In the genomic region with DNA sequence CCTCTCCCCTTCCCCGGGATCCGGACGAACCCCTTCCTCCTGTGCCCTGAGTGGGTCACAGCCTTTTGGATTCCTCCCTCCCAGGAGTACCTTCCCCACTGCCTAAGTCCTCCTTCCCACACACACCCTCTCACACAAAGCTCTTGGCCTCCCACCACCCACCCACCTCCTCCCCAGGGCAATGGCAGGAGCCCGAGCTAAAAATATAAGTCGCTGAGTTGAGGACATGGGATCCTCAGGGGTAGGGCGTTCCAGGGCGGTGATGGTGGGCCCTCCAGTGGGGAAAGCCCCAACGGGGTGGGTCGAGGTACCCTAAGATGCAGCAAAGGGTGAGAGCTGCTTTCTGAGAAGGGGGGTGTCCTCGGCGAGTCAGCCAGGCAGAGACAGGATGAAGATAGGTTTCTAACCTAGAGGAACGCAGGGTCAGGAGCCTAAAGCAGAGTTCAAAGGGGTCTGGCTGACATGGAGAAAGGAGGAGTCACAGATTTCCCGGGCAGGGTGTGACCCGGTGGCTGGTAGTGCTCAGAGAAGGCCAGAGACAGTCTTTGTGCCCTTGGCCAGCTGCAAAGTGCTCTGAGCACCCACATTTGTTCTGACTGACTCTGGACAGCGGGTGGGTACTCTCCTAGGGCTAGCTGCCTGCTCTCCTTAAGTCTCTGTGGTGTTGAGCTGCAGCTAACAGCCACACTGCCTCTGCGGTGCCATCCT, we compare ENCODE assay signal across 8 mouse cellular contexts. TPM values are rescaled to one million over a fixed set of nuclear protein-coding genes. Genes with fewer than 3 reads are reported as not detected.
DNase-seq lines count a peak whose midpoint lies in the region; ATAC-seq and TF ChIP-seq lines count a peak whose summit lies in the region.

No protein-coding gene starts in this region.

- 21% methylated on average over 13 of the region's 16 CpGs for WGBS in lung, postnatal 0 days
- WGBS in forebrain, embryonic 11.5 days = 12% methylated on average over 16 of the region's 16 CpGs
- 9% methylated on average over 16 of the region's 16 CpGs for WGBS in limb, embryonic 11.5 days
- 23% methylated on average over 16 of the region's 16 CpGs for WGBS in small intestine, adult 2 months

- peak overlapping the region; percentile 45 for H3K4me3 ChIP-seq in lung, postnatal 0 days (ENCODE audit: low read depth, low read length)
- H3K4me3 ChIP-seq in forebrain, embryonic 11.5 days (ENCODE audit: low read depth, low read length) = peak overlapping the region; percentile 48
- H3K4me3 ChIP-seq in limb, embryonic 11.5 days (ENCODE audit: low read depth, low read length) = peak overlapping the region; percentile 41
- H3K4me3 ChIP-seq in small intestine, adult 2 months (ENCODE audit: low read depth, low read length) = peak overlapping the region; percentile 65

- H3K9ac ChIP-seq in lung, postnatal 0 days (replicated peaks; ENCODE audit: low read depth) = peak overlapping the region; percentile 29; the same call in 1 of the 2 replicates
- peak overlapping the region; percentile 72 for H3K9ac ChIP-seq in forebrain, embryonic 11.5 days (ENCODE audit: low read length)
- H3K9ac ChIP-seq in limb, embryonic 11.5 days (ENCODE audit: low read length) = no peak overlapping the region; the same call in 1 of the 2 replicates

- no peak for TF ChIP-seq CTCF in lung, postnatal 0 days (IDR thresholded peaks at IDR 0.05)
- 0 out of 2 replicates have a peak, but pooled peaks have one; percentile 8 for TF ChIP-seq CTCF in small intestine, adult 2 months (IDR thresholded peaks at IDR 0.05; ENCODE audit: extremely low read depth, insufficient read length, insufficient replicate concordance, low read depth, low read length)

- no peak for TF ChIP-seq EP300 in lung, postnatal 0 days (IDR thresholded peaks at IDR 0.05)

- peak overlapping the region; percentile 90 for H3K4me2 ChIP-seq in lung, postnatal 0 days (replicated peaks; ENCODE audit: low read depth, low read length)
- peak overlapping the region; percentile 97 for H3K4me2 ChIP-seq in forebrain, embryonic 11.5 days (ENCODE audit: low read depth, low read length, severe bottlenecking)
- H3K4me2 ChIP-seq in limb, embryonic 11.5 days (ENCODE audit: low read depth, severe bottlenecking) = peak overlapping the region; percentile 95

- no peak; the same call in 1 of the 2 replicates for ATAC-seq in lung, postnatal 0 days
- 0 out of 2 replicates have a peak, but pooled peaks have one; percentile 1 for ATAC-seq in forebrain, embryonic 11.5 days (replicated peaks; ENCODE audit: low FRiP score)
- ATAC-seq in limb, embryonic 11.5 days (ENCODE audit: insufficient number of reproducible peaks, low FRiP score, low TSS enrichment, low read depth) = 0 out of 2 replicates have a peak, but pooled peaks have one; percentile 0
- no peak for ATAC-seq in inflammation-experienced regulatory T-cells, adult 6 months

- DNase-seq in lung, postnatal 0 days (ENCODE audit: low spot score) = no peak
- DNase-seq in lung, adult 18-20 months = no peak
- no peak for DNase-seq in forebrain, embryonic 11.5 days (ENCODE audit: low spot score)
- DNase-seq in limb, embryonic 11.5 days (ENCODE audit: low spot score) = no peak
- no peak for DNase-seq in left cerebral cortex, adult 18-20 months (ENCODE audit: low spot score in 2 of 2)
- no peak for DNase-seq in adrenal gland, adult 8-10 months

- no peaks in the 10 kb centered on the region for H3K9me3 ChIP-seq in lung, postnatal 0 days (ENCODE audit: low read length)
- no peaks in the 10 kb centered on the region for H3K9me3 ChIP-seq in forebrain, embryonic 11.5 days (ENCODE audit: control insufficient read depth, low read length)
- no peaks in the 10 kb centered on the region for H3K9me3 ChIP-seq in limb, embryonic 11.5 days (ENCODE audit: control insufficient read depth, low read length)

- peak overlapping the region; percentile 72 for H3K27ac ChIP-seq in lung, postnatal 0 days (ENCODE audit: low read length)
- H3K27ac ChIP-seq in forebrain, embryonic 11.5 days (ENCODE audit: low read depth, low read length) = no peak overlapping the region
- no peak overlapping the region for H3K27ac ChIP-seq in limb, embryonic 11.5 days (replicated peaks; ENCODE audit: low read depth, low read length)
- no peak overlapping the region for H3K27ac ChIP-seq in small intestine, adult 2 months (ENCODE audit: insufficient read depth, low read depth, low read length)

- peaks cover 4% of the 10 kb centered on the region; the same call in 1 of the 2 replicates for H3K27me3 ChIP-seq in lung, postnatal 0 days (replicated peaks; ENCODE audit: insufficient read depth, low read length)
- peaks cover 16% of the 10 kb centered on the region for H3K27me3 ChIP-seq in forebrain, embryonic 11.5 days (ENCODE audit: control insufficient read depth, insufficient read depth, low read length)
- H3K27me3 ChIP-seq in limb, embryonic 11.5 days (ENCODE audit: control insufficient read depth, insufficient read depth, low read length) = peaks cover 12% of the 10 kb centered on the region
- H3K27me3 ChIP-seq in small intestine, adult 2 months (ENCODE audit: control insufficient read depth, insufficient read depth, low read length) = peaks cover 12% of the 10 kb centered on the region; the same call in 1 of the 2 replicates

- peaks cover 6% of the 10 kb centered on the region for H3K4me1 ChIP-seq in lung, postnatal 0 days (ENCODE audit: insufficient read depth, low read depth, low read length)
- H3K4me1 ChIP-seq in forebrain, embryonic 11.5 days (replicated peaks; ENCODE audit: control insufficient read depth, insufficient read depth, low read length) = peaks cover 12% of the 10 kb centered on the region; the same call in 1 of the 2 replicates
- peaks cover 15% of the 10 kb centered on the region for H3K4me1 ChIP-seq in limb, embryonic 11.5 days (ENCODE audit: control insufficient read depth, insufficient read depth, low read length)
- H3K4me1 ChIP-seq in small intestine, adult 2 months (ENCODE audit: control insufficient read depth, insufficient read depth, insufficient read length, low read length) = peaks cover 9% of the 10 kb centered on the region

- no peaks in the 10 kb centered on the region for H3K36me3 ChIP-seq in lung, postnatal 0 days (ENCODE audit: insufficient read depth, low read length)
- no peaks in the 10 kb centered on the region for H3K36me3 ChIP-seq in forebrain, embryonic 11.5 days (ENCODE audit: control insufficient read depth, insufficient read depth, low read length)
- H3K36me3 ChIP-seq in limb, embryonic 11.5 days (ENCODE audit: control insufficient read depth, insufficient read depth, low read length) = no peaks in the 10 kb centered on the region
- H3K36me3 ChIP-seq in small intestine, adult 2 months (ENCODE audit: control insufficient read depth, insufficient read depth, low read length) = no peaks in the 10 kb centered on the region

- TF ChIP-seq POLR2A in small intestine, adult 2 months (IDR thresholded peaks at IDR 0.05; ENCODE audit: low read depth, low read length) = no peak

RNA-seq across cellular contexts. Expression of a gene that starts 0.7 kb away (rescaled TPM):
- 29.9 and 43.0 TPM in 2 replicates for polyA plus RNA-seq in lung, postnatal 0 days (2015; fragmentation: Nextera tagmentation; extraction: Ambion mirVana)
- polyA plus RNA-seq in forebrain, embryonic 11.5 days (2014; fragmentation: Nextera tagmentation; extraction: Ambion mirVana) = 1.9 and 2.1 TPM in 2 replicates
- polyA plus RNA-seq in limb, embryonic 11.5 days (2014; fragmentation: Nextera tagmentation; extraction: Ambion mirVana) = 4.4 and 5.1 TPM in 2 replicates
- polyA plus RNA-seq in small intestine, adult 2 months (2012; rRNA removed) = 4.3 and 5.6 TPM in 2 replicates
- total RNA-seq in left cerebral cortex, adult 18-20 months (2021) = 10 to 100 TPM; 16.4 to 19.7 TPM
- 1 to 10 TPM in 2 of 3 experiments, under 1 TPM in 1; 0.99 to 1.9 (median 1.6) TPM for polyA plus RNA-seq in inflammation-experienced regulatory T-cells, adult 6 months (2017; shearing (Covaris generic))
- 10 to 100 TPM; 15.2 to 53.1 (median 30.7) TPM for total RNA-seq in adrenal gland, adult 8-10 months (2022)

RNA-seq across cellular contexts. Expression of a gene that starts 24.0 kb away (rescaled TPM):
- 130 and 152 TPM in 2 replicates for polyA plus RNA-seq in lung, postnatal 0 days (2015; fragmentation: Nextera tagmentation; extraction: Ambion mirVana)
- polyA plus RNA-seq in forebrain, embryonic 11.5 days (2014; fragmentation: Nextera tagmentation; extraction: Ambion mirVana) = 227 and 257 TPM in 2 replicates
- polyA plus RNA-seq in limb, embryonic 11.5 days (2014; fragmentation: Nextera tagmentation; extraction: Ambion mirVana) = 294 TPM in 2 replicates
- 16.1 and 31.3 TPM in 2 replicates for polyA plus RNA-seq in small intestine, adult 2 months (2012; rRNA removed)
- 10 to 100 TPM; 21.6 to 22.0 TPM for total RNA-seq in left cerebral cortex, adult 18-20 months (2021)
- polyA plus RNA-seq in inflammation-experienced regulatory T-cells, adult 6 months (2017; shearing (Covaris generic)) = 10 to 100 TPM; 34.6 to 68.7 (median 39.4) TPM
- total RNA-seq in adrenal gland, adult 8-10 months (2022) = 10 to 100 TPM; 37.0 to 73.9 (median 51.5) TPM

RNA-seq across cellular contexts. Expression of a gene that starts 31.9 kb away (rescaled TPM):
- 4.9 and 5.2 TPM in 2 replicates for polyA plus RNA-seq in lung, postnatal 0 days (2015; fragmentation: Nextera tagmentation; extraction: Ambion mirVana)
- 1.6 and 2.4 TPM in 2 replicates for polyA plus RNA-seq in forebrain, embryonic 11.5 days (2014; fragmentation: Nextera tagmentation; extraction: Ambion mirVana)
- 2.2 and 2.4 TPM in 2 replicates for polyA plus RNA-seq in limb, embryonic 11.5 days (2014; fragmentation: Nextera tagmentation; extraction: Ambion mirVana)
- 6.6 and 11.0 TPM in 2 replicates for polyA plus RNA-seq in small intestine, adult 2 months (2012; rRNA removed)
- 100 to 1,000 TPM; 127 to 138 TPM for total RNA-seq in left cerebral cortex, adult 18-20 months (2021)
- 10 to 100 TPM in 2 of 3 experiments, 1 to 10 TPM in 1; 9.8 to 12.8 (median 11.9) TPM for polyA plus RNA-seq in inflammation-experienced regulatory T-cells, adult 6 months (2017; shearing (Covaris generic))
- 10 to 100 TPM; 34.6 to 65.5 (median 48.9) TPM for total RNA-seq in adrenal gland, adult 8-10 months (2022)

RNA-seq across cellular contexts. Expression of a gene that starts 54.2 kb away (rescaled TPM):
- polyA plus RNA-seq in lung, postnatal 0 days (2015; fragmentation: Nextera tagmentation; extraction: Ambion mirVana) = 78.8 and 91.3 TPM in 2 replicates
- polyA plus RNA-seq in forebrain, embryonic 11.5 days (2014; fragmentation: Nextera tagmentation; extraction: Ambion mirVana) = 99.4 and 123 TPM in 2 replicates
- polyA plus RNA-seq in limb, embryonic 11.5 days (2014; fragmentation: Nextera tagmentation; extraction: Ambion mirVana) = 95.4 and 113 TPM in 2 replicates
- polyA plus RNA-seq in small intestine, adult 2 months (2012; rRNA removed) = 79.0 and 88.7 TPM in 2 replicates
- 100 to 1,000 TPM; 161 to 169 TPM for total RNA-seq in left cerebral cortex, adult 18-20 months (2021)
- polyA plus RNA-seq in inflammation-experienced regulatory T-cells, adult 6 months (2017; shearing (Covaris generic)) = 10 to 100 TPM; 20.2 to 26.3 (median 21.0) TPM
- total RNA-seq in adrenal gland, adult 8-10 months (2022) = 100 to 1,000 TPM; 275 to 460 (median 313) TPM

RNA-seq across cellular contexts. Expression of a gene that starts 58.1 kb away (rescaled TPM):
- 14.0 and 14.6 TPM in 2 replicates for polyA plus RNA-seq in lung, postnatal 0 days (2015; fragmentation: Nextera tagmentation; extraction: Ambion mirVana)
- polyA plus RNA-seq in forebrain, embryonic 11.5 days (2014; fragmentation: Nextera tagmentation; extraction: Ambion mirVana) = 4.4 and 5.3 TPM in 2 replicates
- 0.82 and 1.6 TPM in 2 replicates for polyA plus RNA-seq in limb, embryonic 11.5 days (2014; fragmentation: Nextera tagmentation; extraction: Ambion mirVana)
- polyA plus RNA-seq in small intestine, adult 2 months (2012; rRNA removed) = 27.7 and 32.8 TPM in 2 replicates
- 1 to 10 TPM; 1.1 to 1.5 TPM for total RNA-seq in left cerebral cortex, adult 18-20 months (2021)
- polyA plus RNA-seq in inflammation-experienced regulatory T-cells, adult 6 months (2017; shearing (Covaris generic)) = 1 to 10 TPM; 3.7 to 4.3 (median 3.8) TPM
- total RNA-seq in adrenal gland, adult 8-10 months (2022) = 10 to 100 TPM in 3 of 4 experiments, 1 to 10 TPM in 1; 8.7 to 20.1 (median 15.9) TPM

Comparison
In these comparisons a context has a peak if more than half of its experiments do, and no peak if none do; other contexts are left out.
1. ATAC-seq: peak in forebrain, embryonic 11.5 days (single experiment) and limb, embryonic 11.5 days (single experiment); none in lung, postnatal 0 days (single experiment) and inflammation-experienced regulatory T-cells, adult 6 months (single experiment).
2. Peak in every context shown above with its lines, with median percentiles within 50 percentile points of each other: H3K4me2 ChIP-seq and H3K4me3 ChIP-seq.